Mouse (Mus musculus) erythroblast, embryonic 14.5 days (primary cell): ENCODE results near the gene Snx10.

ENCODE experiments used
- GATA1 ChIP-seq: IDR thresholded peaks from 2 replicates; pipeline ENCODE4 v1.6.1; 2012; ENCODE audit warnings: low read length, inconsistent platforms, mixed read lengths
- TAL1 ChIP-seq: IDR thresholded peaks from 3 replicates; pipeline ENCODE4 v1.6.1; 2012; ENCODE audit warnings: low read length, inconsistent platforms, mixed read lengths

DNA sequence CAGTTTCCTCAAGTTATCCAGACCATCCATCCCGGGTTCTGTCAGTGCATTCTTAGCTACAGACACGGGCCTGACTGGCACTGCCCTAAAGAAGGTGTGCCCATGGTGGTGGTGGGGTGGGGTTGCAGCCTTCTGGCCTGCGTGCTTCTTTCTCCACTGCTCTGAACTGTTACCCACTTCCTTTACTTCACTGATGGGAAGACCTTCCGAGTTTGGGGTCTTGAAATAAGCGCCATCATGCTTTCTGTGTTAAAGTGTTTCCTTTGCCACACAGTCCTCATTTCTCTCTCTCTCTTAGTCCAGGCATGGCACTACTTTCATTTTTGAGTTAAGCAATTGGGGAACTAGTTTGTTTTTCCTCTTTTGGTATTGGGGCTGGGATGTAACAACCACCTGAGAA lies 1.3 kb downstream of the Snx10 start:
- no peak for TF ChIP-seq GATA1
- TF ChIP-seq TAL1 = no peak
